Comparison of ENCODE assay signal across 18 mouse cellular contexts in the genomic region with DNA sequence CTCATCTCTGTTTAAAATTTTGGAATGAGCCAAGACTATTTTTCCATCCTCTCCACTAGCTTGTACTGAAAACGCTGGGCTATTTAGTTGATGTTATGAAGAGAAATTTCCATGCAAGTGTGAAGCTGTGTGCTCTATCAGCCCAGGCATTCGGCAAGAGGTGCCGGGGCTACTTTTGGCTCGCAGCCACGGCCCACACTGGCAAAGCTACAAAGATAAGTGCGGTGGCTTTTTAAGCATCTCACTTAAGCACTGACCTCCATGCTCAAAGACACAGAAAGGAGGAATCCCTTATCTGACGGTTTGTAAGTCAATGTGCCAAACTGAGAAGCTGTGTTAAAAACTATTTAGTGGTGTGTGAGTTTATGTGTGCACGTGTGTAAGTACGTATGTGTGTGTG. TPM values are rescaled to one million over a fixed set of nuclear protein-coding genes. Genes with fewer than 3 reads are reported as not detected.
DNase-seq lines count a peak whose midpoint lies in the region; ATAC-seq and TF ChIP-seq lines count a peak whose summit lies in the region.
"Had no signal": no experiment of that assay in that cellular context is flagged by ENCODE, and none has a peak within 500 bp of the region (broad histone marks: within the 10 kb centered on the region; RNA-seq: fewer than 3 reads in every experiment).

No protein-coding gene starts in this region.

- no peak overlapping the region for H3K27ac ChIP-seq in lung, embryonic 14.5 days (ENCODE audit: low read depth)
- H3K27ac ChIP-seq in heart, embryonic 12.5 days (ENCODE audit: poor library complexity, severe bottlenecking), result peak overlapping the region; percentile 94
- H3K27ac ChIP-seq in heart, embryonic 16.5 days (ENCODE audit: low read length), result peak overlapping the region; percentile 92
- H3K27ac ChIP-seq: embryonic facial prominence, embryonic 10.5 days; hindbrain, embryonic 12.5 days had no signal

- no peaks in the 10 kb centered on the region for H3K36me3 ChIP-seq in lung, embryonic 14.5 days (ENCODE audit: insufficient read depth)
- H3K36me3 ChIP-seq in heart, embryonic 12.5 days, result peaks cover 31% of the 10 kb centered on the region
- H3K36me3 ChIP-seq in heart, embryonic 16.5 days (ENCODE audit: control insufficient read depth, insufficient read depth), result no peaks in the 10 kb centered on the region
- H3K36me3 ChIP-seq: embryonic facial prominence, embryonic 10.5 days had no signal

- ATAC-seq in lung, embryonic 14.5 days (ENCODE audit: insufficient read depth), result no peak
- ATAC-seq in heart, embryonic 12.5 days (ENCODE audit: insufficient number of reproducible peaks, low FRiP score), result no peak
- peak; percentile 65 for ATAC-seq in heart, embryonic 16.5 days (replicated peaks; ENCODE audit: extremely low read depth, insufficient read depth, low FRiP score)
- ATAC-seq: forebrain, embryonic 14.5 days; hindbrain, embryonic 16.5 days; inflammation-experienced regulatory T-cells, adult 6 months had no signal

- no peak overlapping the region for H3K4me3 ChIP-seq in lung, embryonic 14.5 days (ENCODE audit: low read depth, low read length)
- no peak overlapping the region for H3K4me3 ChIP-seq in heart, embryonic 12.5 days
- H3K4me3 ChIP-seq in heart, embryonic 16.5 days (ENCODE audit: low read length), result no peak overlapping the region
- H3K4me3 ChIP-seq: embryonic facial prominence, embryonic 10.5 days; hindbrain, embryonic 12.5 days had no signal

- no peaks in the 10 kb centered on the region for H3K27me3 ChIP-seq in lung, embryonic 14.5 days (ENCODE audit: insufficient read depth, low read length)
- H3K27me3 ChIP-seq in heart, embryonic 12.5 days (replicated peaks), result no peaks in the 10 kb centered on the region
- H3K27me3 ChIP-seq in heart, embryonic 16.5 days (ENCODE audit: control insufficient read depth, insufficient read depth, low read length), result no peaks in the 10 kb centered on the region

- no peaks in the 10 kb centered on the region for H3K4me1 ChIP-seq in lung, embryonic 14.5 days (ENCODE audit: insufficient read depth)
- peaks cover 58% of the 10 kb centered on the region for H3K4me1 ChIP-seq in heart, embryonic 12.5 days (replicated peaks)
- peaks cover 30% of the 10 kb centered on the region for H3K4me1 ChIP-seq in heart, embryonic 16.5 days (ENCODE audit: control insufficient read depth, insufficient read depth, low read length)

- no peaks in the 10 kb centered on the region for H3K9me3 ChIP-seq in lung, embryonic 14.5 days (ENCODE audit: low read depth, low read length)
- H3K9me3 ChIP-seq in heart, embryonic 12.5 days (replicated peaks), result no peaks in the 10 kb centered on the region
- no peaks in the 10 kb centered on the region for H3K9me3 ChIP-seq in heart, embryonic 16.5 days (replicated peaks; ENCODE audit: control insufficient read depth, low read length)
- H3K9me3 ChIP-seq: embryonic facial prominence, embryonic 10.5 days; hindbrain, embryonic 12.5 days had no signal

- WGBS in lung, embryonic 14.5 days, result 49% methylated on average over 9 of the region's 9 CpGs
- WGBS in heart, embryonic 12.5 days, result 19% methylated on average over 9 of the region's 9 CpGs
- WGBS in heart, embryonic 16.5 days, result 28% methylated on average over 9 of the region's 9 CpGs

- no peak overlapping the region for H3K9ac ChIP-seq in lung, embryonic 14.5 days
- H3K9ac ChIP-seq in heart, embryonic 12.5 days, result no peak overlapping the region
- H3K9ac ChIP-seq in heart, embryonic 16.5 days (ENCODE audit: low read length), result no peak overlapping the region; the same call in 1 of the 2 replicates
- H3K9ac ChIP-seq: hindbrain, embryonic 12.5 days had no signal

- no peak overlapping the region for H3K4me2 ChIP-seq in lung, embryonic 14.5 days
- H3K4me2 ChIP-seq in heart, embryonic 12.5 days, result no peak overlapping the region
- H3K4me2 ChIP-seq in heart, embryonic 16.5 days (ENCODE audit: low read depth, low read length), result peak overlapping the region; percentile 20; the same call in 1 of the 2 replicates
- H3K4me2 ChIP-seq: hindbrain, embryonic 12.5 days had no signal

- peak; percentile 40 for DNase-seq in lung, embryonic 14.5 days
- no peak for DNase-seq in lung, postnatal 14 days
- DNase-seq in heart, postnatal 4 days, result peak; percentile 82
- DNase-seq in testis, postnatal 14 days (ENCODE audit: low spot score), result no peak
- DNase-seq in c-Kit-positive CD71-positive TER-119-positive erythroid progenitor cells, embryonic 14.5 days (ENCODE audit: low spot score), result no peak
- DNase-seq in right cerebral cortex, postnatal 4 days, result no peak
- DNase-seq: adrenal gland, adult 2 months; adrenal gland, postnatal 25 days; cerebellum, adult 2 months; gastrocnemius, postnatal 36 days; kidney, adult 18-20 months had no signal

- TF ChIP-seq CTCF in lung, embryonic 14.5 days (IDR thresholded peaks at IDR 0.05; ENCODE audit: low read depth), result no peak

RNA-seq across cellular contexts. Expression of a gene that starts 26.9 kb away (rescaled TPM):
- 2.0 and 2.4 TPM in 2 replicates for polyA plus RNA-seq in lung, embryonic 14.5 days (2014; fragmentation: Nextera tagmentation; extraction: Ambion mirVana)
- 26.5 and 29.6 TPM in 2 replicates for polyA plus RNA-seq in heart, embryonic 12.5 days (2016; fragmentation: Nextera tagmentation; extraction: Ambion mirVana)
- 16.4 and 17.7 TPM in 2 replicates for polyA plus RNA-seq in heart, embryonic 16.5 days (2015; fragmentation: Nextera tagmentation; extraction: Ambion mirVana)
- total RNA-seq in heart, postnatal 4 days (2021), result 10 to 100 TPM; 57.6 to 58.0 TPM

Comparison
In these comparisons a context has a peak if more than half of its experiments do, and no peak if none do; other contexts are left out.
1. DNase-seq: peak in lung, embryonic 14.5 days (single experiment) and heart, postnatal 4 days (single experiment); none in lung, postnatal 14 days (single experiment), testis, postnatal 14 days (single experiment), c-Kit-positive CD71-positive TER-119-positive erythroid progenitor cells, embryonic 14.5 days (single experiment) and right cerebral cortex, postnatal 4 days (single experiment).